Mouse (Mus musculus) olfactory bulb, adult 2 months (tissue): ENCODE results near the gene Ppfia4.

Experiments
- CTCF ChIP-seq: fragments of 200-500 bp; IDR thresholded peaks from 2 replicates; pipeline ENCODE4 v1.5.1; 2012; ENCODE audit warnings: low read depth, mild to moderate bottlenecking, low read length, moderate library complexity; ENCODE audit not compliant: insufficient read depth
- POLR2A ChIP-seq: fragments of 200-500 bp; IDR thresholded peaks from 2 replicates; pipeline ENCODE4 v1.6.1; 2012; ENCODE audit warnings: mild to moderate bottlenecking, low read depth, low read length, moderate library complexity; ENCODE audit not compliant: insufficient read depth

GRCm38 (mm10) chr1:134307409-134307808 is 25.3 kb downstream of the Ppfia4 start:
- TF ChIP-seq CTCF (no peak), POLR2A (no peak)
